Mouse (Mus musculus) intestine, embryonic 16.5 days (tissue): ENCODE data around the gene Nudt7. TPM values are rescaled to one million over a fixed set of nuclear protein-coding genes. Genes with fewer than 3 reads are reported as not detected.

Experiments
- ATAC-seq: fragments of 200-750 bp; cut with Nextera tagmentation; 2 replicates; pipeline ENCODE4 v1.8.0; 2017; ENCODE audit warnings: moderate TSS enrichment, moderate library complexity
- H3K27ac ChIP-seq: fragments of 300-500 bp; sonication (generic); 2 replicates; pipeline ENCODE4 v1.5.1; 2014; ENCODE audit warnings: mild to moderate bottlenecking, low read length
- H3K27me3 ChIP-seq: fragments of 300-500 bp; sonication (generic); replicated peaks from 2 replicates; pipeline ENCODE4 v1.6.1; 2014; ENCODE audit warnings: low read length, control low read depth, mixed read lengths; ENCODE audit not compliant: control insufficient read depth, insufficient read depth
- H3K36me3 ChIP-seq: fragments of 300-500 bp; sonication (generic); 2 replicates; pipeline ENCODE4 v1.6.1; 2014; ENCODE audit warnings: low read length, control low read depth; ENCODE audit not compliant: control insufficient read depth, insufficient read depth
- H3K4me1 ChIP-seq: fragments of 300-500 bp; sonication (generic); 2 replicates; pipeline ENCODE4 v1.6.1; 2014; ENCODE audit warnings: low read length, control low read depth, mixed read lengths; ENCODE audit not compliant: control insufficient read depth, insufficient read depth
- H3K4me2 ChIP-seq: fragments of 300-500 bp; sonication (generic); 2 replicates; pipeline ENCODE4 v1.6.1; 2014; ENCODE audit warnings: low read depth, low read length, control low read depth
- H3K4me3 ChIP-seq: fragments of 300-500 bp; sonication (generic); 2 replicates; pipeline ENCODE4 v1.5.1; 2014; ENCODE audit warnings: mild to moderate bottlenecking, low read length
- H3K9ac ChIP-seq: fragments of 300-500 bp; sonication (generic); 2 replicates; pipeline ENCODE4 v1.6.1; 2014; ENCODE audit warnings: low read depth, low read length
- H3K9me3 ChIP-seq: fragments of 300-500 bp; sonication (generic); 2 replicates; pipeline ENCODE4 v1.6.1; 2016; ENCODE audit warnings: low read length, control low read depth; ENCODE audit not compliant: control insufficient read depth
- WGBS: fragments of 180-500 bp; shearing (Covaris S2); extraction: QIAGEN DNeasy Blood & Tissue Kit; methylation state at CpG from one replicate; pipeline ENCODE4 v1.1.7; 2014; 5-methylcytosine and 5-hydroxymethylcytosine counted together
- polyA plus RNA-seq: library from polyadenylated mRNA; unstranded; fragments of >200 nt; fragmentation: Nextera tagmentation; extraction: Ambion mirVana; gene quantifications from 2 replicates; pipeline ENCODE4 v1.2.1, GENCODE M21; 2015

Gene Nudt7
- polyA plus RNA-seq, 1 experiment from 2014 or later, result 35.0 TPM

DNA sequence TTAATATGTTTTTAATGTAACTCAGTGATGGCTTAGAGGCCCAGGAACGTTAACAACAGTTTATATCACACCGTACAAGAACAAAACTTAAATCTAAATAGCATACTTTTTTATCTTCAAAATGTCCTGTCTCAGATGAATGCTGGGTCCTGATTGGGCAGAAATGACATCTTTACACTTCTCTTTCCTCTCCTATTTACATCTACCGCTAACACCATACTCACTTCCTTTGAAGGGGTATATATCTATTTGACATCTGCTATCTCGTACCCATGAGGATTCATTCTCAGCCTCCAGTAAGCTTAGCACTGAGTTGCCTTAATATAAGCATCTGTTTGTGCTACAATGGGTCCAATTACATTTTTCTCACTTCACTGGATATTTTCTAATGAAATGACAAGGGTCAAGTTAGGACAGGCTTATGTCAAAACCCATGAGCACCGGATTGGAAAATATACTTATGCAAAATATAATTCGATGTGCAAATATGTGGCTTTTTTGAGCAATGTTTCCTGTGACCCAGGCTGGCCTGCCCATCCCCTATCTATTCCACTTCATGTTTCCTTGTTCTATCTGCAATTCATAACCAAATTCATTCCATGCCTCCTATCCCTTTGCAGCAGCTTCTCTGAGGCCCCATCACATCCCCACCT lies 31.2 kb downstream of the Nudt7 start:
- WGBS, result 76% methylated on average over 6 of the region's 6 CpGs

DNA sequence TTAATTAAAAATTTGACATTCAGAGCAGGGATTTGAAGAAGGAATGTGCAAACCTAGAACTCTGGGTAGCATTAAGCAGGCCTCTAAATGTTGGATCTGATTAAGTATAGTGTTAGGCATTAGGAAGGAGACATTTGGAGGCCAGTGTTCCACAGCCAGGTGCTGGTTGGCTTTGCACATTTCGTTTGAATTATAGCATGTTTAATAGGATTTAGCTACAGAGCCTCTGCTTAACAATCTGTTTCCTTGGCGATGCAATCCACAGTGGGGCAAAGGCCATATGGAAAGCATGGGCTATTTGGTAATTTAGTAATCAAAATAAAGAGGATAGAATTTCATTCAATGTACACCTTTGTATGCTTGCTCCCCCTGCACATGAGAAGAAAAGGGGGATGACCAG lies 32.4 kb downstream of the Nudt7 start:
- Histone ChIP-seq H3K9me3 (no peaks in the 10 kb centered on the region), H3K4me2 (no peak overlapping the region), H3K4me1 (no peaks in the 10 kb centered on the region), H3K27me3 (no peaks in the 10 kb centered on the region), H3K4me3 (no peak overlapping the region), H3K9ac (no peak overlapping the region), H3K27ac (no peak overlapping the region), H3K36me3 (no peaks in the 10 kb centered on the region)
- 40% methylated on average over 2 of the region's 2 CpGs for WGBS
- no peak for ATAC-seq

More for the DNA sequence above, 31.2 kb downstream of the Nudt7 start:
- no peak for ATAC-seq
- H3K4me3 ChIP-seq, result no peak overlapping the region
- no peaks in the 10 kb centered on the region for H3K9me3 ChIP-seq
- no peaks in the 10 kb centered on the region for H3K27me3 ChIP-seq
- no peak overlapping the region for H3K4me2 ChIP-seq
- H3K36me3 ChIP-seq, result no peaks in the 10 kb centered on the region
- no peak overlapping the region for H3K9ac ChIP-seq
- no peak overlapping the region for H3K27ac ChIP-seq
- H3K4me1 ChIP-seq, result no peaks in the 10 kb centered on the region

DNA sequence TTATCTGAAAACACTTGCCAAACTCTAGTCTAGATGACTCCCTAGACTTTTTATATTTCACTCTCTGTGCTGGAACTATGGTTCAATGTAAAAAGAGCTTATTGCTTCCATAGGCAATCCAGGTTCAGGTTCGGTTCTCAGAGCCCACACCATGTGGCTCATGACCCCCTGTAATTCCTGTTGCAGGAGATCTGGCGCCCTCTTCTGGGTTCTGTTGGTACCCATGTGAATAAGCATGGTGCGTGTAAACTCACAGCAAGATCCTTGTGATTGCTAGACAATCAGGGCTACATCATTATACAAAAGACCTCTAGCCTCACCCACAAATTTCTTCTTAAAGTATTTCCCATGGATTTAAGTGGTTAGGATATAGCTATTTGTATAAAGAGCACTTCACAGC lies 43.4 kb downstream of the Nudt7 start:
- no peak overlapping the region for H3K4me3 ChIP-seq

DNA sequence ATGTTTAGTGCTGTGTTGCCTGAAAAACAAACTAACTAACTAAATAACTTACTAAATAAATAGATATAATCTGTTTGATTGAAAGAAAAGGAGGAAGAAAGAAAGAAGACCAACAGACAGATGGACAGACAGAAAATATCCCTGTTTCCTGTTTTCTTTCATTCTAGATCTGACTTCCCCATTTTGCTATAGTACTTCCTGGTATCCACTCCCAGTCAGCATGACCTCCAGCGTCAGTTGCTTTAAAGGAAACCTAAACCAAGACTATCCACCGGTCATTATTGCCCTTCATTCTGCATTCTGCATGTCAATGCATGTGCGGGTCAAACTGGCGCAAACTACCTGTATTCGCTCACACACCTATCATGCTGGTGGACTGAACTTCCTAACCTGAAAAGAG lies 60.0 kb downstream of the Nudt7 start:
- no peak for ATAC-seq
- WGBS, result 89% methylated on average over 5 of the region's 5 CpGs
- Histone ChIP-seq H3K27me3 (no peaks in the 10 kb centered on the region), H3K4me1 (no peaks in the 10 kb centered on the region), H3K9ac (no peak overlapping the region), H3K27ac (no peak overlapping the region), H3K36me3 (no peaks in the 10 kb centered on the region), H3K9me3 (no peaks in the 10 kb centered on the region), H3K4me2 (no peak overlapping the region), H3K4me3 (no peak overlapping the region)

More for the DNA sequence above, 43.4 kb downstream of the Nudt7 start:
- no peak for ATAC-seq
- H3K4me2 ChIP-seq, result no peak overlapping the region
- no peak overlapping the region for H3K27ac ChIP-seq
- no peaks in the 10 kb centered on the region for H3K27me3 ChIP-seq
- 71% methylated on average over 3 of the region's 3 CpGs for WGBS
- no peaks in the 10 kb centered on the region for H3K9me3 ChIP-seq
- no peaks in the 10 kb centered on the region for H3K4me1 ChIP-seq
- H3K9ac ChIP-seq, result no peak overlapping the region
- H3K36me3 ChIP-seq, result no peaks in the 10 kb centered on the region

DNA sequence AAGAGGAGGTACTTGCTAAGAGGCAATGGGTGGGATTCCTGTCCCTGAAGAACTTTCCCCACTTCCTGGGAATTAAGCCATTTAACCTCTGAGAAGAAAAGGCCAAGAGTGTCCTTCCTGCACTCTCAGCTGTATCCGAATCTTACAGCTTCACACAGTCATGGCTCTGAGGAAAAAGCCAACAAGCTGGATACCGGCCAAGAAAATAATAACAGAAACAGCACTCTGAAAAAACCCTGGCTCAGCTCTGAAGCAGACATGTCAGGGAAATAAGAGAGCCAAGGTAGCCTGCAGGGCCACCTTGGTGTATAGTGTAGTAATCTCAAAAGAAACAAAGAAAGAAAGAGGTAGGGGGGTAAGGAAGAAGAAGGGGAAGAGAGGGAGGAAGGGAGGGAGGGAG lies 65.6 kb downstream of the Nudt7 start:
- Histone ChIP-seq H3K4me2 (no peak overlapping the region), H3K27me3 (peaks cover 3% of the 10 kb centered on the region; the same call in 1 of the 2 replicates), H3K4me3 (no peak overlapping the region), H3K9ac (no peak overlapping the region), H3K9me3 (no peaks in the 10 kb centered on the region), H3K27ac (no peak overlapping the region), H3K36me3 (no peaks in the 10 kb centered on the region), H3K4me1 (no peaks in the 10 kb centered on the region)
- ATAC-seq, result no peak
- 45% methylated on average over 2 of the region's 2 CpGs for WGBS

Other genes starting within 250 kb of the Nudt7 start
- 1.9 and 2.3 TPM in 2 replicates for gene Vat1l, start 72.1 kb downstream of the Nudt7 start, polyA plus RNA-seq